15 mouse cellular contexts compared by ENCODE assay signal in the genomic region with DNA sequence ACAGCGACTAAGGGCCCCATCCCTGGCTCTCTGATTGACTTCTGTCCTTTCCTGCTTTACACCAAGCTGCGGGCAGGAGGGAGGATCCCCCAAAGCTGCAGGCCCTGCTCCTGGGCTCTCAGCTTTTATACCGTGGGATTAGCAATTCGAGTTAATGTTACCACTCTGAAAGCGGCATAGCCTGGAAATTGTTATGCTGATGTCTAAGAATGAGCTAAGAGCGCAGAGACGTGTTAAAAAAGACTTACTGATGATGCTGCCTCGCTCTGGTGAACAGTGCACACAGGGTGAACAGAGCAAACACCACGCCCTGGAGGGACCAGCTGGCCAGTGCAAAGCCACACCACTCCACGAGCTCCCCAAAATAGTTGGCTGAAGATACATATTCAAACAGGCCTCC.
"Had no signal": no experiment of that assay in that cellular context is flagged by ENCODE, and none has a peak within 500 bp of the region (broad histone marks: within the 10 kb centered on the region; RNA-seq: fewer than 3 reads in every experiment).

No protein-coding gene starts in this region.

- H3K4me2 ChIP-seq: lung, embryonic 14.5 days; midbrain, embryonic 12.5 days; neural tube, embryonic 13.5 days; neural tube, embryonic 15.5 days; stomach, embryonic 15.5 days had no signal

- ATAC-seq: midbrain, embryonic 16.5 days had no signal

- H3K4me1 ChIP-seq: midbrain, embryonic 12.5 days; neural tube, embryonic 13.5 days; neural tube, embryonic 15.5 days; stomach, embryonic 15.5 days had no signal

- H3K9ac ChIP-seq: lung, embryonic 14.5 days; midbrain, embryonic 12.5 days; neural tube, embryonic 13.5 days; neural tube, embryonic 15.5 days; stomach, embryonic 15.5 days had no signal

- H3K36me3 ChIP-seq: midbrain, embryonic 12.5 days; neural tube, embryonic 13.5 days; neural tube, embryonic 15.5 days; stomach, embryonic 15.5 days had no signal

- H3K27ac ChIP-seq: midbrain, embryonic 12.5 days; neural tube, embryonic 13.5 days; neural tube, embryonic 15.5 days; stomach, embryonic 15.5 days; stomach, postnatal 0 days had no signal

- H3K9me3 ChIP-seq: midbrain, embryonic 12.5 days; neural tube, embryonic 13.5 days; neural tube, embryonic 15.5 days; stomach, embryonic 15.5 days had no signal

- H3K4me3 ChIP-seq: midbrain, embryonic 12.5 days; myocyte; neural tube, embryonic 13.5 days; neural tube, embryonic 15.5 days; stomach, embryonic 15.5 days had no signal

- DNase-seq: lung, embryonic 14.5 days; lung, postnatal 10 days; lung, postnatal 4 days; midbrain, embryonic 14.5 days; right cerebral cortex, postnatal 14 days; thymus, adult 2 months; thymus, postnatal 25 days; thymus, postnatal 4 days had no signal

- H3K27me3 ChIP-seq: midbrain, embryonic 12.5 days; neural tube, embryonic 13.5 days; neural tube, embryonic 15.5 days; stomach, embryonic 15.5 days had no signal
